Mouse (Mus musculus): ENCODE results near the gene Gm11733.

- TF ChIP-seq MYOG (IDR thresholded peaks at IDR 0.05; ENCODE audit: control insufficient read depth, extremely low read depth, insufficient read length) (no peak), CTCF (IDR thresholded peaks at IDR 0.05; ENCODE audit: control insufficient read depth, insufficient read depth, insufficient read length) (no peak), MYOD1 (IDR thresholded peaks at IDR 0.05; ENCODE audit: control insufficient read depth, insufficient read length, low read depth) (no peak)
Observed at GRCm38 (mm10) chr11:117508972-117509371, 24.8 kb downstream of the Gm11733 start.
